9 mouse cellular contexts compared by ENCODE assay signal in the genomic region with DNA sequence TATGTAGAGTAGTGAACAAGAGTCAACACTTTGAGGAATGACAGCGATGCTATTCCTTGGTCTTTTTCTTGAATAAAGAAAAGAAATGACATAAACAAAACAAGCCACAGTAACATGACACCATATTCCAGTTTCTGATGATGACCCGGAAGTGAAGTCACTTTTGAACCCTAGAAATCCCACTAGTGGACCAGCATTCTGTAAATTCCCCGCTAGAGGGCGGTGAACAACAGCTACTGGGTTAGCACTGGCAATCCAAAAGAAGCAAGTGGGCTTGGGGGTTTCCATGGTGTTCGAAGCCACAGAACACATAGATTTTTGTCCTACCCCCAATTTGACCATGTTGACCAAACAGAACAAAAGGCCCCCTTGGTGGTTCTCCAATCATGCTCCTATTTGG.
DNase-seq lines count a peak whose midpoint lies in the region; ATAC-seq lines count a peak whose summit lies in the region.
"Had no signal": no experiment of that assay in that cellular context is flagged by ENCODE, and none has a peak within 500 bp of the region (broad histone marks: within the 10 kb centered on the region; RNA-seq: fewer than 3 reads in every experiment).

No protein-coding gene starts in this region.

- no peaks in the 10 kb centered on the region for H3K27me3 ChIP-seq in midbrain, embryonic 14.5 days (ENCODE audit: control insufficient read depth, insufficient read depth, low read length)
- no peaks in the 10 kb centered on the region for H3K27me3 ChIP-seq in midbrain, embryonic 16.5 days (ENCODE audit: control insufficient read depth, insufficient read depth, low read depth, low read length)
- H3K27me3 ChIP-seq: heart, embryonic 13.5 days had no signal

- no peaks in the 10 kb centered on the region for H3K9me3 ChIP-seq in midbrain, embryonic 14.5 days (ENCODE audit: control insufficient read depth, low read length)
- no peaks in the 10 kb centered on the region for H3K9me3 ChIP-seq in midbrain, embryonic 16.5 days (replicated peaks; ENCODE audit: control insufficient read depth, low read length, poor library complexity, severe bottlenecking)
- H3K9me3 ChIP-seq: heart, embryonic 13.5 days had no signal

- H3K9ac ChIP-seq in midbrain, embryonic 14.5 days (replicated peaks; ENCODE audit: low read length): no peak overlapping the region
- H3K9ac ChIP-seq in midbrain, embryonic 16.5 days (ENCODE audit: low read depth, low read length): no peak overlapping the region
- H3K9ac ChIP-seq: heart, embryonic 13.5 days had no signal

- ATAC-seq in midbrain, embryonic 14.5 days (ENCODE audit: low FRiP score, low TSS enrichment): no peak
- no peak for ATAC-seq in midbrain, embryonic 16.5 days

- peak; percentile 85 for DNase-seq in midbrain, embryonic 14.5 days
- peak; percentile 74 for DNase-seq in T-cell, adult 2 months (ENCODE audit: low spot score)
- DNase-seq in cerebellum, postnatal 36 days: peak; percentile 14 to 21
- peak; percentile 74 to 75 for DNase-seq in heart, postnatal 36 days
- DNase-seq in left cerebral cortex, postnatal 14 days (ENCODE audit: low spot score in 2 of 2): peak; percentile 77 to 79
- DNase-seq in natural killer cell, adult 2 months (ENCODE audit: low spot score in 2 of 2): peak; percentile 70 to 77
- peak; percentile 40 to 71 for DNase-seq in urinary bladder, postnatal 4 days (ENCODE audit: low spot score in 2 of 2)

- H3K4me1 ChIP-seq in midbrain, embryonic 14.5 days (ENCODE audit: control insufficient read depth, insufficient read depth, low read length): no peaks in the 10 kb centered on the region
- H3K4me1 ChIP-seq in midbrain, embryonic 16.5 days (ENCODE audit: control insufficient read depth, insufficient read depth, low read length): no peaks in the 10 kb centered on the region

- H3K4me2 ChIP-seq in midbrain, embryonic 14.5 days (ENCODE audit: low read length): no peak overlapping the region
- no peak overlapping the region for H3K4me2 ChIP-seq in midbrain, embryonic 16.5 days (ENCODE audit: low read length)
- H3K4me2 ChIP-seq: heart, embryonic 13.5 days had no signal

- H3K27ac ChIP-seq in midbrain, embryonic 14.5 days (replicated peaks; ENCODE audit: low read depth, low read length): no peak overlapping the region
- no peak overlapping the region for H3K27ac ChIP-seq in midbrain, embryonic 16.5 days (ENCODE audit: low read length)
- H3K27ac ChIP-seq: heart, embryonic 13.5 days had no signal

- intact Hi-C loops in heart, postnatal 36 days (cut with DNase I): loop anchor here (1.0 to 5.0 kb wide), 4 partner anchors 85 to 296 kb away; no protein-coding TSS in a partner anchor
- intact Hi-C loops in left cerebral cortex, postnatal 14 days (cut with DNase I): loop anchor here (10.0 kb wide), 1 partner anchor 297 kb away; no protein-coding TSS in a partner anchor

- H3K4me3 ChIP-seq in midbrain, embryonic 14.5 days (replicated peaks; ENCODE audit: low read depth, low read length): no peak overlapping the region
- H3K4me3 ChIP-seq in midbrain, embryonic 16.5 days (ENCODE audit: low read depth, low read length): no peak overlapping the region
- H3K4me3 ChIP-seq: heart, embryonic 13.5 days had no signal

- no peaks in the 10 kb centered on the region for H3K36me3 ChIP-seq in midbrain, embryonic 14.5 days (ENCODE audit: control insufficient read depth, insufficient read depth, low read length)
- H3K36me3 ChIP-seq in midbrain, embryonic 16.5 days (ENCODE audit: control insufficient read depth, insufficient read depth, low read length): no peaks in the 10 kb centered on the region

- 42% methylated on average over 5 of the region's 5 CpGs for WGBS in midbrain, embryonic 14.5 days
- 37% methylated on average over 5 of the region's 5 CpGs for WGBS in midbrain, embryonic 16.5 days

Comparison
In these comparisons a context has a peak if more than half of its experiments do, and no peak if none do; other contexts are left out.
1. DNase-seq: peak in every context shown above with its lines; median percentile 85 in midbrain, embryonic 14.5 days; 78 in left cerebral cortex, postnatal 14 days; 74 in heart, postnatal 36 days; 74 in T-cell, adult 2 months; 74 in natural killer cell, adult 2 months; 56 in urinary bladder, postnatal 4 days; 18 in cerebellum, postnatal 36 days.